Mouse (Mus musculus) CD8-positive naive resting alpha-beta T cell, adult 2 months (primary cell): ENCODE data around the gene Itk.

Experiments used
- DNase-seq, 2 experiments: peaks; one replicate each; pipeline ENCODE4 v3.0.0; 2022; ENCODE audit warnings: low read depth in 2 of 2, low spot score in 2 of 2

Itk gene

GRCm38 (mm10) chr11:46393413-46393812 lies 4.1 kb upstream of the Itk start:
- DNase-seq, result no peak

- DNase-seq, result no peak
These were observed 3.6 kb upstream of the Itk start for GRCm38 (mm10) chr11:46392890-46393289.

GRCm38 (mm10) chr11:46390621-46391020 lies 1.3 kb upstream of the Itk start:
- DNase-seq, result no peak

DNA sequence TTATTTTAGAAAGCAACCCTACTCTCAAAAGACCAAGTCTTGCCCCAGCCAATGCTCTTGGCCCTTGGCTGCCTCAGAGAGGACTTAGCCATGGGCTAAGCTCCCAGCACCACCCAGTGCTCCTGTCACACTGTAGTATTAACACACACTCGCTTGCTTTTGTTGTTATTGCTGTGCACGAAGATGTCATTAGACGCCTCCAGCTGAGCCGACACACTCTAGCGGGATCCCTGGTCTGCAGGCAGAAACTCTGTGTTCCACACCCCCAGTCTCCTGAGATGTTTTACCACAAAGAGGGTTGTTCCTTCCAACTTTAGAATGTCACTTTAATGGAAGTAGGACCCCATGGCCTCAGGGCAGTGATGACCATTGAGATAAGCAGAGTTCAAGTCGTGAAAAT lies 877 bp downstream of the Itk start:
- peak in 1 of 2 experiments; percentile 23 for DNase-seq

- DNase-seq, result no peak
These were observed 2.3 kb downstream of the Itk start for GRCm38 (mm10) chr11:46387061-46387460.

- DNase-seq, result no peak
These were observed 2.8 kb downstream of the Itk start for GRCm38 (mm10) chr11:46386556-46386955.

- no peak for DNase-seq
These were observed 4.4 kb downstream of the Itk start for GRCm38 (mm10) chr11:46384925-46385324.

GRCm38 (mm10) chr11:46382466-46382865 lies 6.8 kb downstream of the Itk start:
- DNase-seq, result no peak

GRCm38 (mm10) chr11:46380097-46380675 lies 9.1 kb downstream of the Itk start:
- DNase-seq, result no peak

GRCm38 (mm10) chr11:46377819-46378782 lies 11.2 kb downstream of the Itk start:
- no peak for DNase-seq

GRCm38 (mm10) chr11:46377316-46377715 lies 12.0 kb downstream of the Itk start:
- DNase-seq, result no peak

GRCm38 (mm10) chr11:46375015-46375414 lies 14.3 kb downstream of the Itk start:
- DNase-seq, result no peak

DNA sequence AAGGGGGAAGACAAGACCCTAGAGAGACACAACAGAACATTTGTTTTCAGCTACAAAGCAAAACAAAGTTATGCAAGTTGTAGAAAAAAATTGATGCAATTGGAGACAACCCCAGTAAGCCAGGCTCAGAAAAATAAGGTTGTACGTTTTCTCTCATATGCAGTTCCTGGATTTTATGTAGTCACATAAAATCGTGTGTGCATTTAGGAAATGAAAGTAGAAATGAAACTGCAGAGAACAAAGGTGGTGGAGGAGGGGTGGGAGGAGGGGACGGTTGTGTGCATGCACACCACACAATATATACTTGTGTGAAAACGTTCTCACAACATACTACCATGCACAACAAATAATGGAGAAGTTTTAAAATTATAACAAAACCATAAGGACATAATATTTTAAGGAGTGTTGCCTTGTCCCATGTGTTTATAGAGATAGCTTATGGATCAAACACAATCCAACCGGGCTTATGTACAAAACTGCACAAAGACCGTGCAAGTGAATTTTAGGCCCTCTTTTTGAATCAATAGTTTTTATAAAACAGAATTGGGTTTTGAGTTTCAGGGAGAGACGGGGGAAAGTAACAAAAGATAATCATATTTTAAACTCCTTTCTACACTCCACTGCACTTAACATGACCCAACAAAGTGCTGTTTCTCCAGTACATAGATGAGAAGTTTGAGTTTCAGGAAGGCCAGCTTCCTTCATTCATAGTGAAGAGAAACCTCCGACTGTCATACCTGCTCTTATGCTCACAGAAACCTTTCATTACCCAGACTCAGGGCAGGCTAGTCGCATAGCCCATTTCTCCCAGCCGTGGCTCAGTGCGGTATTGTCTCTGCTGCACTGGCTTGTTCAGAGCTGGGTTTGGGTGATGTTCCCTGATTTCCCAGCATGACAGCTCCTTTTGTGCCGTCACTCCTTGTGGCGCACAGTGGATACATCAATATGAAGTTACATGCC lies 16.0 kb downstream of the Itk start:
- DNase-seq, result no peak

GRCm38 (mm10) chr11:46372331-46372953 lies 16.9 kb downstream of the Itk start:
- DNase-seq, result peak in 1 of 2 experiments; percentile 53

DNA sequence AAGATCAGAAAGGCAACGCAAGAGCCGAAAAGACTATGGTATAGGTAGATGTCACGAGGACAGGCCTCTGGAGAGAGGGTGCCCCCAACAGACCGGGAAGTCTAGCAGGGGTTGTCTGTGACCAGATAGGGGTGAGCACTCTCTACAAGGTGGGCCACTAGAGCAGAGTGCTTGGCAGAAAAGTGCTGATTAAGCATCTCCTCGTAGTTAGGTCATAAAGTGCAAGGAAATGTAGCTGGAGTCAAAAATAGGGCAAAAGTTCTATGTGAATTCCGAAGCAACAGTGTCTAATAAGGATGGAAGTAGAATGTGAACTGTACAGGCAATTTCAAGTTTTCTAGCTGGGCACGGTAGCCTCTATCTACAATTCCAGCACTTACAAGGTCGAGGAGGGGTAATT lies 18.1 kb downstream of the Itk start:
- DNase-seq, result no peak

DNA sequence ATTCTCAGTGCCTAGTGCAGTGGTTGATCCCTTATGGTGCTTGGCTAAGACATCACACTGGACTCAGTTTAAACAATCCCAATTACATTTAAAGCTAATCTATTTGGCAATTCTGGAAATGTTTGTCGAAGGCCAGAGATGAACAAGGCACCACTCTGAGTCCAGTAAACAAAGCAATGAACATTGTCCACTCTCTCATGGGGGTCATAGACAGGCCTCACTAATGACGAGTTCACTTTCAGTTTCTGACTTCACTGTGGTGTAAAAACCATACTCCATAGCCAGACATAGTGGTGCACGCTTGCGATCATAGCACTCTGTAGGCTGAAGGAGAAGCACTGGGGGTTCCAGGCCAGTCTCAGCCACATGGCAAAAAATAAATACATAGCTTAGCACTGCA lies 18.9 kb downstream of the Itk start:
- DNase-seq, result no peak

- DNase-seq, result no peak
These were observed 23.0 kb downstream of the Itk start for GRCm38 (mm10) chr11:46366357-46366756.

- DNase-seq, result no peak
These were observed 23.6 kb downstream of the Itk start for GRCm38 (mm10) chr11:46365744-46366143.

GRCm38 (mm10) chr11:46363864-46364263 lies 25.5 kb downstream of the Itk start:
- no peak for DNase-seq

DNA sequence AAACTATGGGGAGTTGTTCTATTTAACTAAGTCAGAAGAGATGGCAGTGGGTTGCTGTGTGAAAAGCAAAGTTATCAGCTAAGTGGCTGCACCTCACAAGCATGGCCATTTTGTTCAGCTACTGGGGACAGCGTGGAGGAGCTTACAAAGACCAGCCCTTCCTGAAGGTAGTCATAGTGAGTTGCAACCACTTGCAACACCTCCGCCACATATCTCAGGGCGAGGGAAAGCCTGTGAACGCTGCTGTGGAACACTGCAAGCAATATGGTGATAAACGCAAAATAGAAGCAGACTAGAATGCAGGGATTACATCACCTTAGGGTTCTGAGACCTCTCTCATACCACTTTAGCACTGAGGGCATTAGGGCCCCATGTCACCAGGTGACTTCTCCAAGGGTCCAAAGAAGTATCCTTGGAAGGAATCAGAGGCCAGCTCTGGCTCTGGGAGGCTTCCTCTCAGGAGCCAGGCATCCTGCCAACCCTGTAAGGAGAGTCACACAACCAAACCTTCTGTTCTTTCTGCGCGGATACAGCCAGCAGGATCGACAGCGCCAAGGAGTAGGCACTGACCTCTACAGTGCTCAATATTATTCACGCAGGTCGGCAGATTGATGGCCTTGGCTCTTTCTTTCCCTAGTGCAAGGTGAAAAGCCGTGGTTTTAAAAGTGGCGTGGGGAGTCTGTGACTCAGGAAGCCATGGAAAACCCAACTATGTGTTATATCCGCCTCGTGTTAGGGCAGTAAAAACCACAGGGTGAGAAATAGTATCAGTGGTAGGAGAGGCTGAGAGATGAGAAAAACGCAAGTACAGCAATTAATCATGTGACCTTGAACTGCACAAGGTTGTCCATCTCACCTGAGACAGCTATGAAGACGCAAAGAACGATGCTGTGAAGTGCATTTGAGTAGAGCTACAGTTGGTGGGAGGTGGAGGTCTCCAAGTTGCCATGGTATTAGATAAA lies 27.0 kb downstream of the Itk start:
- DNase-seq, result no peak
